Mouse (Mus musculus) limb, embryonic 11.5 days (tissue): Measurements from ENCODE around the gene Creb3l4. TPM values are rescaled to one million over a fixed set of nuclear protein-coding genes. Genes with fewer than 3 reads are reported as not detected.

Experiments used
- ATAC-seq: fragments of 200-750 bp; cut with Nextera tagmentation; 2 replicates; pipeline ENCODE4 v1.8.0; 2017; ENCODE audit warnings: low read depth; ENCODE audit not compliant: insufficient number of reproducible peaks, low FRiP score, low TSS enrichment
- DNase-seq: peaks from one replicate; pipeline ENCODE4 v3.0.0-alpha.2; 2015; ENCODE audit warnings: low spot score
- H3K27ac ChIP-seq: fragments of 300-500 bp; sonication (generic); replicated peaks from 2 replicates; pipeline ENCODE4 v1.5.1; 2014; ENCODE audit warnings: low read depth, mild to moderate bottlenecking, low read length
- H3K27me3 ChIP-seq: fragments of 300-500 bp; sonication (generic); 2 replicates; pipeline ENCODE4 v1.6.1; 2014; ENCODE audit warnings: mild to moderate bottlenecking, low read length, mixed read lengths; ENCODE audit not compliant: control insufficient read depth, insufficient read depth
- H3K36me3 ChIP-seq: fragments of 300-500 bp; sonication (generic); 2 replicates; pipeline ENCODE4 v1.6.1; 2014; ENCODE audit warnings: mild to moderate bottlenecking, low read length, moderate library complexity, mixed read lengths; ENCODE audit not compliant: control insufficient read depth, insufficient read depth
- H3K4me1 ChIP-seq: fragments of 300-500 bp; sonication (generic); 2 replicates; pipeline ENCODE4 v1.6.1; 2014; ENCODE audit warnings: low read length, mixed read lengths; ENCODE audit not compliant: control insufficient read depth, insufficient read depth
- H3K4me2 ChIP-seq: fragments of 300-500 bp; sonication (generic); 2 replicates; pipeline ENCODE4 v1.6.1; 2014; ENCODE audit warnings: low read depth, mild to moderate bottlenecking, moderate library complexity; ENCODE audit not compliant: severe bottlenecking
- H3K4me3 ChIP-seq: fragments of 300-500 bp; sonication (generic); 2 replicates; pipeline ENCODE4 v1.5.1; 2014; ENCODE audit warnings: low read depth, low read length
- H3K9ac ChIP-seq: fragments of 300-500 bp; sonication (generic); 2 replicates; pipeline ENCODE4 v1.6.1; 2014; ENCODE audit warnings: mild to moderate bottlenecking, low read length
- H3K9me3 ChIP-seq: fragments of 300-500 bp; sonication (generic); 2 replicates; pipeline ENCODE4 v1.6.1; 2016; ENCODE audit warnings: low read length; ENCODE audit not compliant: control insufficient read depth
- WGBS: fragments of 180-500 bp; shearing (Covaris S2); extraction: QIAGEN DNeasy Blood & Tissue Kit; methylation state at CpG from one replicate; pipeline ENCODE4 v1.1.7; 2014; 5-methylcytosine and 5-hydroxymethylcytosine counted together
- polyA plus RNA-seq: library from polyadenylated mRNA; unstranded; fragments of >200 nt; fragmentation: Nextera tagmentation; extraction: Ambion mirVana; gene quantifications from 2 replicates; pipeline ENCODE4 v1.2.1, GENCODE M21; 2014

The Creb3l4 gene
- polyA plus RNA-seq, 1 experiment from 2014 or later, result 11.0 TPM

DNA sequence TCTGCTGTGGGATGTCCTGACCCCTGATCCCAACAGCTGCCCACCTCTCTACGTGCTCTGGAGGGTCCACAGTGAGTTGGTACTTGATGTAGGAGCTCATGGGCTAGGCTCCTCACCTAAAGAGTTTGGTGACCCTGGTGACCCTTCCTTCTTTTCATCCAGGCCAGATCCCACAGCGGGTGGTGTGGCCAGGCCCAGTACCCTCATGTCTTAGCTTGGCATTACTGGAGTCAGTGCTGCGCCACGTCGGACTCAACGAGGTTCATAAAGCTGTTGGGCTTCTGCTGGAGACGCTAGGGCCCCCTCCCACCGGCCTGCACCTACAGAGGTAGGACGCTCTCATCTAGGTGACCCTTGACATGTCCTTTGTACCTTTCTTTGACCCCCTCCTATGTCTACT lies 35.9 kb upstream of the Creb3l4 start:
- Histone ChIP-seq H3K27me3 (no peaks in the 10 kb centered on the region), H3K36me3 (no peaks in the 10 kb centered on the region; the same call in 1 of the 2 replicates), H3K27ac (no peak overlapping the region), H3K4me2 (no peak overlapping the region), H3K4me3 (no peak overlapping the region), H3K9ac (no peak overlapping the region), H3K4me1 (no peaks in the 10 kb centered on the region), H3K9me3 (no peaks in the 10 kb centered on the region)
- DNase-seq (no peak), ATAC-seq (no peak)
- WGBS, result 93% methylated on average over 9 of the region's 9 CpGs

DNA sequence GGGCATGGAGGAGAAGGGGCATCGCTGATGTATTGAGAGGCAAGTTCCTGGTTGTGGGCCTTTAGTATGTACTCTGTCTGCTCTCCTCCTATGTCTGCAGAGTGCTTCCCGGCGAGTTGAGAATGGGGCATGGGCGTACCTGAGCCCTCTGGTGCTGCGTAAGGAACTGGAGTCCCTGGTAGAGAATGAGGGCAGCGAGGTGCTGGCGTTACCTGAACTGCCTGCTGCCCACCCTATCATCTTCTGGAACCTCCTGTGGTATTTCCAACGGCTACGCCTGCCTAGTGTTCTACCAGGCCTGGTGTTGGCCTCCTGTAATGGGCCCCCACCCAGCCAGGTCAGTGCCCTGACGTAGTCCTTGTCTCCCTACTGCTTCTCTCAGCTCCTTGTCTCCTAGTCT lies 34.9 kb upstream of the Creb3l4 start:
- H3K9me3 ChIP-seq, result no peaks in the 10 kb centered on the region
- ATAC-seq, result no peak
- H3K27ac ChIP-seq, result no peak overlapping the region
- WGBS, result 93% methylated on average over 10 of the region's 10 CpGs
- no peak overlapping the region for H3K4me3 ChIP-seq
- H3K4me2 ChIP-seq, result no peak overlapping the region
- H3K36me3 ChIP-seq, result no peaks in the 10 kb centered on the region; the same call in 1 of the 2 replicates
- H3K4me1 ChIP-seq, result no peaks in the 10 kb centered on the region
- H3K27me3 ChIP-seq, result no peaks in the 10 kb centered on the region
- no peak for DNase-seq
- H3K9ac ChIP-seq, result no peak overlapping the region

DNA sequence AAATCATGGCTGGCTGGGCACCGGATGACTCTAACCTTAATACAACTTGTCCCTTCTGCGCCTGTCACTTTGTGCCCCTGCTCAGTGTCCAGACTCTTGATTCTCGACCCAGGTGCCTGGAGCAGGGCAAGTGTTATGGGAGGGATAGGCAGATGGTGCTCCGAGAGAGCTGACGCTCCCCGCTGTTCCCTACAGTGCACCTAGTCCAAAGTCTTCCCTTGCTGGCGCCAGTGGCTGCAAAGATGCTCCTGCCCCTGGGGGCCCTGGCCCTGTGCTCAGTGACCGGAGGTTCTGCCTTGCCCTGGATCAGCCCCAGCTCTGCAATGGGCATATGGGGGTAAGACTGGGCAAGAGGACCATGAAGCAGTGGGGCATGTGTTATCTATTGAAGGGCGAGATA lies 34.5 kb upstream of the Creb3l4 start:
- no peaks in the 10 kb centered on the region for H3K9me3 ChIP-seq
- no peaks in the 10 kb centered on the region; the same call in 1 of the 2 replicates for H3K36me3 ChIP-seq
- 88% methylated on average over 9 of the region's 9 CpGs for WGBS
- no peaks in the 10 kb centered on the region for H3K27me3 ChIP-seq
- H3K4me2 ChIP-seq, result no peak overlapping the region
- no peaks in the 10 kb centered on the region for H3K4me1 ChIP-seq
- ATAC-seq, result no peak
- H3K9ac ChIP-seq, result no peak overlapping the region
- no peak for DNase-seq
- H3K4me3 ChIP-seq, result no peak overlapping the region
- no peak overlapping the region for H3K27ac ChIP-seq

DNA sequence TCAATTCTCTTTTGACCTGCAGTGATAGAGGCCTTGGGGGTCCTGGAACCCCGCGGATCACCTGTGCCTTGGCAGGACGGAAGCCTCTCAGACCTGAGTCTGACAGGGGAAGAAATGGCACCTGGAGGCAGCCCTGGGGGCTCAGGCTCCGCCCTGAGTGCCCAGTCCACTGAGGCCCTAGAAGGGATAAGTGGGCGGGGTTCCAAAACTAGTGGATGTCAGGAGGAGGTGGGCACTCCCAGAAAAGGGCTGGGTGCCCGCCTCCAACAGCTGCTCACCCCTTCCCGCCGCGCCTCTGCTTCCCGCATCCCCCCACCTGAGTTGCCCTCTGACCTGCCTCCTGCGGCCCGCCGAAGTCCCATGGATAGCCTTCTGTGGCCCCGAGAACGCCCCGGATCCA lies 33.5 kb upstream of the Creb3l4 start:
- H3K4me2 ChIP-seq, result no peak overlapping the region
- no peak overlapping the region for H3K4me3 ChIP-seq
- no peaks in the 10 kb centered on the region; the same call in 1 of the 2 replicates for H3K36me3 ChIP-seq
- 31% methylated on average over 16 of the region's 16 CpGs for WGBS
- DNase-seq (no peak), ATAC-seq (no peak)
- no peak overlapping the region for H3K27ac ChIP-seq
- no peak overlapping the region for H3K9ac ChIP-seq
- H3K4me1 ChIP-seq, result no peaks in the 10 kb centered on the region
- H3K27me3 ChIP-seq, result no peaks in the 10 kb centered on the region
- no peaks in the 10 kb centered on the region for H3K9me3 ChIP-seq

DNA sequence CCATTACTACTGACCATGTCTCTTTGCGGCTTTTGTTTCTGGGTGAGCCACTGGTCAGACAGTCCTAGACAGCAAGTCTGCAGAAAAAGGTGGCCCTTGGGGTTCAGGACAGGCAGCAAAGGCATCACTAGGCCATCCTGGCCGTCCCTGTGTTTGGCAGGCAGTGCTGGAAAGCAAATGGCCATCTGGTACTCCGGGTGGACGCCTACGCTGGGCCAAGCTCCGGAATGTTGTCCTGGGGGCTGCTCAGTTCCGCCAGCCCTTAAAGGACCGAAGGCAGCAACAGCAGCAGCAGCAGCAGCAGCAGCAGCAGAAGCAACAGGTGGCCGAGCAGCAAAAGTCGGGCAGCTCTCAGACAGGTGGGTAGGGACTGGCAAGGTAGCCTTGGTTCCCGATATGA lies 32.0 kb upstream of the Creb3l4 start:
- no peak overlapping the region for H3K9ac ChIP-seq
- ATAC-seq (no peak), DNase-seq (no peak)
- H3K4me2 ChIP-seq, result no peak overlapping the region
- H3K27ac ChIP-seq, result no peak overlapping the region
- no peaks in the 10 kb centered on the region for H3K4me1 ChIP-seq
- no peaks in the 10 kb centered on the region for H3K9me3 ChIP-seq
- H3K4me3 ChIP-seq, result no peak overlapping the region
- H3K36me3 ChIP-seq, result no peaks in the 10 kb centered on the region; the same call in 1 of the 2 replicates
- no peaks in the 10 kb centered on the region for H3K27me3 ChIP-seq
- 87% methylated on average over 11 of the region's 11 CpGs for WGBS

DNA sequence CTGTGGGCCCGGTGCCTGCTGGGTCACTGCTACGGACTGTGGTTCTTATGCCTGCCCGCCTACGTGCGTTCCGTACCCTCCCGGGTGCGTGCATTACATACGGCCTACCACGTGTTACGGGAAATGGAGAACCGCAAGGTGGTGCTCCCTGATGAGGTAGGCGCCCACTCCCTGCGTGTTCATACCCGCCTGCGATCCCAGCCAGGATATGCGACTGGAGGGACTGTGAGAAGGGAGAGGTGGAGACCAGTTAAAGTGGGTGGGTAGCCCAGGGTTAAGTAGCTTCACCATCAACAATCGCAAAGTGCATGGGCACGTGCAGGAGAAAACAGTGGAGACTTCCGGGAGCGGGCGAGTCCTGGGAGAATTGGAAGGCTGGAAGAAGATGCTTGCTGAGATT lies 30.5 kb upstream of the Creb3l4 start:
- no peak overlapping the region for H3K27ac ChIP-seq
- WGBS, result 93% methylated on average over 22 of the region's 22 CpGs
- no peak overlapping the region for H3K4me2 ChIP-seq
- no peak overlapping the region for H3K4me3 ChIP-seq
- no peak for DNase-seq
- H3K4me1 ChIP-seq, result no peaks in the 10 kb centered on the region
- H3K36me3 ChIP-seq, result no peaks in the 10 kb centered on the region; the same call in 1 of the 2 replicates
- H3K9me3 ChIP-seq, result no peaks in the 10 kb centered on the region
- H3K27me3 ChIP-seq, result no peaks in the 10 kb centered on the region
- no peak overlapping the region; the same call in 1 of the 2 replicates for H3K9ac ChIP-seq
- no peak for ATAC-seq

DNA sequence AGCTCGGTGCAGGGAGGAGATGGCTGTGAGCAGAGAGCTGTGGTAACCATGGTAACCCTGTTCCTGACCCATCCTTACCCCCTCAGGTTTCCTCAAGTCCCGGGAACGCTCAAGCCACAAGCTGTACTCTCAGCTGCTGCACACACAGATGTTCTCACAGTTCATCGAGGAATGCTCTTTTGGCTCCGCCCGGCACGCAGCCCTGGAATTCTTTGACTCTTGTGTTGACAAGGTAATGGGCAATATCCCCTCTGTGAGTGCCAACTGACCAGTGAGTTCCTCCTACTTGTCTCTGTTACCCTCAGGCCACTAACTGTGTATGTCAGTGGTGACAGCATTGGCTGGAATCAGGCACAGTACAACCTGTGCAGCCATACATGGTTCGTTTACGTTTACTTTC lies 28.9 kb upstream of the Creb3l4 start:
- Histone ChIP-seq H3K4me1 (no peaks in the 10 kb centered on the region), H3K27ac (no peak overlapping the region), H3K4me3 (no peak overlapping the region), H3K27me3 (no peaks in the 10 kb centered on the region), H3K9ac (no peak overlapping the region), H3K4me2 (no peak overlapping the region), H3K9me3 (no peaks in the 10 kb centered on the region), H3K36me3 (peaks cover 2% of the 10 kb centered on the region; the same call in 1 of the 2 replicates)
- 77% methylated on average over 9 of the region's 9 CpGs for WGBS
- DNase-seq (no peak), ATAC-seq (no peak)

DNA sequence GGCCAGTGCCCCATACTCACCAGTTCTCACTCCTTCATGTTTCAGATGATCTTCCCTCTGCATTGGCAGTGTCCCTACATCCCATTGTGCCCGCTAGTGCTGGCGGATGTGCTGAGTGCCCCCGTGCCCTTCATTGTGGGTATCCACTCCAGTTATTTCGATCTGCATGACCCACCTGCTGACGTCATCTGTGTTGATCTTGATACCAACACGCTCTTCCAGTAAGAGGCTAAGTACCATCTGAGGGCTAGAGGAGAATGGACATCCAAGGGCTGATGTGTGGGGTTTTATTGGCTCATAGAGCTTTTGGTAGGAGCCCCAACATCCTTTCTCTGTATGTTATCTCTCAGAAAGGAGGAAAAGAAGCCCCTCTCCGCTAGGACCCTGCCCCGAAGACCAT lies 27.5 kb upstream of the Creb3l4 start:
- Histone ChIP-seq H3K4me2 (no peak overlapping the region), H3K4me3 (no peak overlapping the region), H3K4me1 (0 out of 2 replicates have a peak, but pooled peaks cover 8% of the 10 kb centered on the region), H3K9ac (no peak overlapping the region), H3K27me3 (no peaks in the 10 kb centered on the region), H3K9me3 (no peaks in the 10 kb centered on the region), H3K36me3 (peaks cover 2% of the 10 kb centered on the region; the same call in 1 of the 2 replicates), H3K27ac (no peak overlapping the region)
- WGBS, result 95% methylated on average over 8 of the region's 8 CpGs
- no peak for ATAC-seq
- DNase-seq, result no peak

DNA sequence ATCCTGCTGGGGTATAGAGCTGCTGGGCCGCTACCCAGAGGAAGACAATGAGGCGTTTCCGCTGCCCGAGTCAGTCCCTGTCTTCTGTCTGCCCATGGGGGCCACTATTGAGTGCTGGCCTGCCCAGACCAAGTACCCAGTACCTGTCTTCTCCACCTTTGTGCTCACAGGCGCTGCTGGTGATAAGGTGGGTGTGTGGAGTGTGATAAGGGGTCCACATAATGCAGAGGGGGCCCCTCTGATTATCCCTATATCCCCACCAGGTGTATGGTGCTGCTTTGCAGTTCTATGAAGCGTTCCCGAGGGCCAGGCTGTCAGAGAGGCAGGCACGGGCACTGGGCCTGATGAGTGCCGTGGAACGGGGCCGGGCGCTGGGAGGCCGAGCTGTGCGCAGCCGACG lies 25.7 kb upstream of the Creb3l4 start:
- DNase-seq (no peak), ATAC-seq (no peak)
- no peak overlapping the region for H3K27ac ChIP-seq
- H3K4me2 ChIP-seq, result no peak overlapping the region
- H3K4me3 ChIP-seq, result no peak overlapping the region
- 0 out of 2 replicates have a peak, but pooled peaks cover 8% of the 10 kb centered on the region for H3K4me1 ChIP-seq
- H3K27me3 ChIP-seq, result no peaks in the 10 kb centered on the region
- H3K9me3 ChIP-seq, result no peaks in the 10 kb centered on the region
- H3K36me3 ChIP-seq, result peaks cover 2% of the 10 kb centered on the region; the same call in 1 of the 2 replicates
- 84% methylated on average over 16 of the region's 16 CpGs for WGBS
- no peak overlapping the region for H3K9ac ChIP-seq
